Comparison of ENCODE assay signal across 8 mouse cellular contexts in genomic region chr2:157458472-157458871, GRCm38 (mm10). TPM values are rescaled to one million over a fixed set of nuclear protein-coding genes. Genes with fewer than 3 reads are reported as not detected.
DNase-seq lines count a peak whose midpoint lies in the region; ATAC-seq and TF ChIP-seq lines count a peak whose summit lies in the region.

No protein-coding gene starts in this region.

- DNase-seq in forebrain, embryonic 10.5 days (ENCODE audit: extremely low spot score, low spot score): peak; percentile 86
- DNase-seq in layer of hippocampus, adult 2 months (ENCODE audit: low spot score in 2 of 2): peak; percentile 72 to 90
- DNase-seq in lung, embryonic 14.5 days: peak; percentile 89
- peak; percentile 75 to 81 for DNase-seq in thymus, postnatal 36 days

- H3K4me2 ChIP-seq in heart, embryonic 15.5 days: peak overlapping the region; percentile 90
- no peak overlapping the region for H3K4me2 ChIP-seq in lung, embryonic 14.5 days

- no peak for TF ChIP-seq POLR2A in bone marrow, adult 2 months (IDR thresholded peaks at IDR 0.05; ENCODE audit: borderline replicate concordance, control insufficient read depth, low read depth, low read length)
- no peak for TF ChIP-seq POLR2A in olfactory bulb, adult 2 months (IDR thresholded peaks at IDR 0.05; ENCODE audit: insufficient read depth, low read depth, low read length)

- peak; percentile 83 for TF ChIP-seq CTCF in bone marrow, adult 2 months (IDR thresholded peaks at IDR 0.05; ENCODE audit: control insufficient read depth, insufficient read depth, low read length)
- TF ChIP-seq CTCF in layer of hippocampus, adult 2 months (conservative IDR thresholded peaks at IDR 0.05): peak; percentile 95
- peak; percentile 96 for TF ChIP-seq CTCF in lung, embryonic 14.5 days (IDR thresholded peaks at IDR 0.05; ENCODE audit: low read depth)
- TF ChIP-seq CTCF in olfactory bulb, adult 2 months (IDR thresholded peaks at IDR 0.05; ENCODE audit: insufficient read depth, low read depth, low read length): peak; percentile 88

- no peak overlapping the region for H3K4me3 ChIP-seq in bone marrow, adult 2 months (replicated peaks; ENCODE audit: control insufficient read depth, low read depth, low read length)
- no peak overlapping the region for H3K4me3 ChIP-seq in forebrain, embryonic 10.5 days
- H3K4me3 ChIP-seq in heart, embryonic 15.5 days: no peak overlapping the region
- H3K4me3 ChIP-seq in layer of hippocampus, adult 2 months: no peak overlapping the region
- no peak overlapping the region for H3K4me3 ChIP-seq in lung, embryonic 14.5 days (ENCODE audit: low read depth, low read length)
- H3K4me3 ChIP-seq in olfactory bulb, adult 2 months (ENCODE audit: insufficient read depth, low read depth, low read length): no peak overlapping the region

- WGBS in bone marrow, adult 2 months: 18% methylated on average over 14 of the region's 14 CpGs
- 13% methylated on average over 14 of the region's 14 CpGs for WGBS in forebrain, embryonic 10.5 days
- 25% methylated on average over 12 of the region's 14 CpGs for WGBS in heart, embryonic 15.5 days
- 20% methylated on average over 14 of the region's 14 CpGs for WGBS in lung, embryonic 14.5 days
- WGBS in olfactory bulb, adult 2 months: 37% methylated on average over 14 of the region's 14 CpGs

- peaks cover 74% of the 10 kb centered on the region for H3K36me3 ChIP-seq in forebrain, embryonic 10.5 days (replicated peaks)
- 0 out of 2 replicates have a peak, but pooled peaks cover 4% of the 10 kb centered on the region for H3K36me3 ChIP-seq in heart, embryonic 15.5 days
- peaks cover 60% of the 10 kb centered on the region for H3K36me3 ChIP-seq in lung, embryonic 14.5 days (ENCODE audit: insufficient read depth)

- no peak overlapping the region for H3K9ac ChIP-seq in heart, embryonic 15.5 days
- H3K9ac ChIP-seq in lung, embryonic 14.5 days: no peak overlapping the region

- H3K4me1 ChIP-seq in bone marrow, adult 2 months (ENCODE audit: control insufficient read depth, insufficient read depth, low read length): peaks cover 2% of the 10 kb centered on the region
- H3K4me1 ChIP-seq in forebrain, embryonic 10.5 days: peaks cover 91% of the 10 kb centered on the region
- H3K4me1 ChIP-seq in heart, embryonic 15.5 days (replicated peaks): peaks cover 28% of the 10 kb centered on the region
- H3K4me1 ChIP-seq in lung, embryonic 14.5 days (ENCODE audit: insufficient read depth): peaks cover 7% of the 10 kb centered on the region
- H3K4me1 ChIP-seq in olfactory bulb, adult 2 months (ENCODE audit: control insufficient read depth, insufficient read depth, low read length): peaks cover 36% of the 10 kb centered on the region

- peak; percentile 25 for ATAC-seq in CD4-positive, CD25-positive, alpha-beta regulatory T cell, adult 4 months
- 0 out of 2 replicates have a peak, but pooled peaks have one; percentile 19 for ATAC-seq in heart, embryonic 15.5 days (replicated peaks; ENCODE audit: insufficient number of reproducible peaks, insufficient read depth, low FRiP score, low read depth)
- ATAC-seq in lung, embryonic 14.5 days (ENCODE audit: insufficient read depth): peak; percentile 10; the same call in 1 of the 2 replicates

- peaks cover 14% of the 10 kb centered on the region for H3K27me3 ChIP-seq in forebrain, embryonic 10.5 days (ENCODE audit: poor library complexity, severe bottlenecking)
- no peaks in the 10 kb centered on the region for H3K27me3 ChIP-seq in heart, embryonic 15.5 days
- no peaks in the 10 kb centered on the region for H3K27me3 ChIP-seq in lung, embryonic 14.5 days (ENCODE audit: insufficient read depth, low read length)

- H3K9me3 ChIP-seq in forebrain, embryonic 10.5 days: no peaks in the 10 kb centered on the region
- no peaks in the 10 kb centered on the region for H3K9me3 ChIP-seq in heart, embryonic 15.5 days (replicated peaks)
- no peaks in the 10 kb centered on the region for H3K9me3 ChIP-seq in lung, embryonic 14.5 days (ENCODE audit: low read depth, low read length)

- no peak overlapping the region for H3K27ac ChIP-seq in bone marrow, adult 2 months (ENCODE audit: control insufficient read depth, insufficient read depth, low read depth, low read length, poor library complexity)
- H3K27ac ChIP-seq in forebrain, embryonic 10.5 days: peak overlapping the region; percentile 98
- no peak overlapping the region for H3K27ac ChIP-seq in heart, embryonic 15.5 days
- peak overlapping the region; percentile 28; the same call in 1 of the 2 replicates for H3K27ac ChIP-seq in layer of hippocampus, adult 2 months
- 0 out of 2 replicates have a peak overlapping the region, but pooled peaks have one; percentile 24 for H3K27ac ChIP-seq in lung, embryonic 14.5 days (ENCODE audit: low read depth)
- H3K27ac ChIP-seq in olfactory bulb, adult 2 months (ENCODE audit: insufficient read depth, low read depth, low read length): no peak overlapping the region

RNA-seq across cellular contexts. Expression of gene Src, which starts 40.2 kb away (rescaled TPM):
- polyA plus RNA-seq in CD4-positive, CD25-positive, alpha-beta regulatory T cell, adult 4 months (2017; shearing (Covaris generic)): 1 to 10 TPM; 1.6 to 2.0 TPM
- polyA plus RNA-seq in bone marrow, adult 2 months (2011; ENCODE audit: insufficient read depth, insufficient read length, low replicate concordance, missing spikeins): 13.7 and 15.4 TPM in 2 replicates
- polyA plus RNA-seq in forebrain, embryonic 10.5 days (2016; fragmentation: Nextera tagmentation; extraction: Ambion mirVana): 19.2 and 19.6 TPM in 2 replicates
- 5.6 and 9.6 TPM in 2 replicates for polyA plus RNA-seq in heart, embryonic 15.5 days (2015; fragmentation: Nextera tagmentation; extraction: Ambion mirVana)
- total RNA-seq in layer of hippocampus, adult 2 months (2021): 100 to 1,000 TPM; 150 to 156 TPM
- 16.4 and 18.9 TPM in 2 replicates for polyA plus RNA-seq in lung, embryonic 14.5 days (2014; fragmentation: Nextera tagmentation; extraction: Ambion mirVana)
- polyA plus RNA-seq in olfactory bulb, adult 2 months (2012; ENCODE audit: insufficient read depth, insufficient read length, low replicate concordance, missing spikeins): not detected in 2 replicates

Comparison
In these comparisons a context has a peak if more than half of its experiments do, and no peak if none do; other contexts are left out.
1. H3K27ac ChIP-seq: peak in forebrain, embryonic 10.5 days (single experiment), layer of hippocampus, adult 2 months (single experiment) and lung, embryonic 14.5 days (single experiment); none in bone marrow, adult 2 months (single experiment), heart, embryonic 15.5 days (single experiment) and olfactory bulb, adult 2 months (single experiment).
2. Peak in every context shown above with its lines, with median percentiles within 50 percentile points of each other: ATAC-seq, CTCF ChIP-seq and DNase-seq.